Mouse (Mus musculus) bone marrow macrophage, adult 2 months (primary cell): ENCODE results near the gene Adam15.

Experiments used
- CTCF ChIP-seq: IDR thresholded peaks from 2 replicates; pipeline ENCODE4 v1.5.1; 2012; ENCODE audit warnings: low read depth, mild to moderate bottlenecking, low read length, moderate library complexity
- POLR2A ChIP-seq: IDR thresholded peaks from 2 replicates; pipeline ENCODE4 v1.6.1; 2012; ENCODE audit warnings: mild to moderate bottlenecking, low read depth, low read length, borderline replicate concordance

DNA sequence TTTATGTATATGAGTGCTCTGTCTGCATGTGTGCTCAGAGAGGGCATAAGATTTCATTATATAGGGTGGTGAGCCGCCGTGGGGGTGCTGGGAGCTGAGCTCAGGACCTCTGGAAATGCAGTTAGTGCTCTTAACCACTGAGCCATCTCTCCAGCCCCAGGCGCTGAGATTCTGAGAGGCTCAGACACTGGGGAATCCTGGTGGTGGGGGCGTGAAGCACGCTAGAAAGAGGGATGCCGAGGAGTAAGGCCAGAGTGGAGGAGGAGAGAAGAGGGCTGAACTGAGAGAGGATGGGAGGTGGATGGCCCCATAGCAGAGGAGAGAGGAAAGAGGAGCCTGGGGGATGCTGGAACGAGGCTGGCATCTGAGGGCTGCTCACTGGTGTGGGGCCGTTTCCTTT is 14.8 kb upstream of the Adam15 start:
- TF ChIP-seq POLR2A, result no peak
- TF ChIP-seq CTCF, result no peak
